Mouse (Mus musculus) ES-E14 (cell line): ENCODE measurements around the gene Nubp1. TPM values are rescaled to one million over a fixed set of nuclear protein-coding genes. Genes with fewer than 3 reads are reported as not detected.

Experiments
- DNase-seq: peaks from one replicate; pipeline ENCODE4 v3.0.0-alpha.2; 2013; ENCODE audit warnings: low read depth, low spot score
- H3K27ac ChIP-seq: 2 replicates; pipeline ENCODE4 v1.5.1; 2012; ENCODE audit warnings: low read depth, mild to moderate bottlenecking, low read length, moderate library complexity, mixed read lengths; ENCODE audit not compliant: poor library complexity, insufficient read depth, severe bottlenecking
- H3K36me3 ChIP-seq: 2 replicates; pipeline ENCODE4 v1.6.1; 2012; ENCODE audit warnings: mild to moderate bottlenecking, low read length, moderate library complexity, mixed read lengths; ENCODE audit not compliant: control insufficient read depth, poor library complexity, insufficient read depth, severe bottlenecking
- H3K4me1 ChIP-seq, 2 experiments: fragments of 150-350 bp in 1 of 2; sonication (generic) in 1 of 2; 2 replicates each; pipeline ENCODE4 v1.6.1; 2012; ENCODE audit warnings: low read length in 2 of 2, mild to moderate bottlenecking in 1 of 2, mixed read lengths in 1 of 2; ENCODE audit not compliant: control insufficient read depth in 2 of 2, insufficient read depth in 2 of 2, poor library complexity in 1 of 2
- H3K4me3 ChIP-seq, 2 experiments: fragments of 150-350 bp in 1 of 2; sonication (generic) in 1 of 2; 2 replicates each; pipeline ENCODE4 v1.5.1; 2012; ENCODE audit warnings: low read length in 2 of 2, low read depth in 1 of 2, mild to moderate bottlenecking in 1 of 2, mixed read lengths in 1 of 2; ENCODE audit not compliant: insufficient read depth in 1 of 2, poor library complexity in 1 of 2, severe bottlenecking in 1 of 2
- H3K9ac ChIP-seq: 2 replicates; pipeline ENCODE4 v1.6.1; 2012; ENCODE audit warnings: low read depth, mild to moderate bottlenecking, low read length, mixed read lengths; ENCODE audit not compliant: poor library complexity, insufficient read depth, severe bottlenecking
- H3K9me3 ChIP-seq: fragments of 150-350 bp; sonication (generic); 2 replicates; pipeline ENCODE4 v1.6.1; 2012; ENCODE audit warnings: low read depth, mild to moderate bottlenecking, low read length; ENCODE audit not compliant: control insufficient read depth, insufficient read depth
- CHD2 ChIP-seq: IDR thresholded peaks from 2 replicates; pipeline ENCODE4 v1.6.1; 2014; ENCODE audit warnings: mild to moderate bottlenecking, low read depth, low read length, inconsistent platforms
- HCFC1 ChIP-seq: IDR thresholded peaks from 2 replicates; pipeline ENCODE4 v1.6.1; 2012; ENCODE audit warnings: low read length, inconsistent platforms, borderline replicate concordance; ENCODE audit not compliant: insufficient read depth
- MAFK ChIP-seq: IDR thresholded peaks from 2 replicates; pipeline ENCODE4 v1.6.1; 2014; ENCODE audit warnings: mild to moderate bottlenecking, low read depth, low read length, inconsistent platforms; ENCODE audit not compliant: insufficient read depth
- ZC3H11A ChIP-seq: IDR thresholded peaks from 2 replicates; pipeline ENCODE4 v1.6.1; 2012; ENCODE audit warnings: low read depth, mild to moderate bottlenecking, inconsistent platforms, low read length, borderline replicate concordance
- ZNF384 ChIP-seq: IDR thresholded peaks from 2 replicates; pipeline ENCODE4 v1.6.1; 2012; ENCODE audit warnings: low read depth, low read length, inconsistent platforms
- in situ Hi-C, 2 experiments: fragments of 600-800 bp; cut with MboI; formaldehyde crosslinking; loops; one replicate each; pipeline ENCODE4 v1.15.1; 2025; ENCODE audit warnings: low sequenced_read_pairs in 2 of 2, inconsistent platforms in 1 of 2; ENCODE audit not compliant: unreplicated experiment in 2 of 2
- total RNA-seq: library from RNA; depleted of rRNA; stranded (reverse); fragments of 300-350 nt; gene quantifications from 2 replicates; pipeline ENCODE4 v1.2.3, GENCODE M21; 2012

Nubp1 gene
- total RNA-seq, 1 experiment = 53.5 TPM

GRCm38 (mm10) chr16:10452445-10452896 lies 40.7 kb downstream of the Nubp1 start:
- Histone ChIP-seq H3K4me3 (no peak overlapping the region), H3K9ac (no peak overlapping the region), H3K36me3 (no peaks in the 10 kb centered on the region), H3K27ac (no peak overlapping the region), H3K4me1 (peaks cover 0 to 5% of the 10 kb centered on the region in 2 experiments; a peak in 1 of 4 replicates), H3K9me3 (no peaks in the 10 kb centered on the region)
- in situ Hi-C loops = no loop called here
- no peak for DNase-seq
- TF ChIP-seq ZNF384 = no peak
- no peak for TF ChIP-seq MAFK
- TF ChIP-seq ZC3H11A = no peak
- no peak for TF ChIP-seq HCFC1
- TF ChIP-seq CHD2 = no peak

DNA sequence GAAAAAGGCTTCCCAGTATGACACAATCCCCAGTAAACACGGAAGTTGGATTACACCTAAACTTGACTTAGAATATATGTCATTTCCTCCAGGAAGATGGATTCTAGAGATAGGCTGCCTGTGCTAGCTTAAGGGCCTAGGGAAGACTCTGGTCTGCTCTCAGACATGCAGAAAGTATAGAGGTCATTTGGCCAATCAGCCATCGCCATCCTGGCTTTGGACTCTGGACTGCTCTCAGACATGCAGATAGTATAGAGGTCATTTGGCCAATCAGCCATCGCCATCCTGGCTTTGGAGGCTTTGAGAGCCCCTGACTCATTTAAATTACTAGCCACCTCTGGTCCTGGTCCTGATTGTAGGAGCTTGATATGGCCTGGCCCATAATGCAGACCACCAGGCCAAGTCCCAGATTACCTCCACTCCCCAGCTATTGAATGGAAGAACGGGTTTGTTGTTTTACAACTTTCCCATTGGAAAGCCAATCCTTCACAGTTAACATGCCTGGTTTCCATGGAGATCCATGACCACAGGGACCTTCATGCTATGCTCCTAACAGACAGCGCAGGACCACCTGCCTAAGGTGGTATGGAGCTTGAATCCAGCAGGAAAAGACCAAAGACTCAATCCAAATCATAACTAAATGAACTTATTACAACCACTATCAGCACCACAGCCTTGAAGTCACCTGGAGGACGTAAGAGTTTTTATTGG lies 42.3 kb downstream of the Nubp1 start:
- in situ Hi-C loops = no loop called here
- Histone ChIP-seq H3K36me3 (no peaks in the 10 kb centered on the region), H3K4me3 (no peak overlapping the region), H3K9ac (no peak overlapping the region), H3K4me1 (no peaks in the 10 kb centered on the region), H3K9me3 (no peaks in the 10 kb centered on the region), H3K27ac (no peak overlapping the region)
- TF ChIP-seq ZNF384 = no peak
- TF ChIP-seq HCFC1 = no peak
- no peak for TF ChIP-seq CHD2
- no peak for TF ChIP-seq MAFK
- no peak for DNase-seq

- in situ Hi-C loops = no loop called here
- Histone ChIP-seq H3K36me3 (no peaks in the 10 kb centered on the region), H3K27ac (no peak overlapping the region), H3K4me3 (no peak overlapping the region), H3K9ac (no peak overlapping the region), H3K4me1 (no peaks in the 10 kb centered on the region), H3K9me3 (no peaks in the 10 kb centered on the region)
- TF ChIP-seq MAFK = no peak
- no peak for TF ChIP-seq HCFC1
- no peak for TF ChIP-seq ZC3H11A
- no peak for TF ChIP-seq CHD2
- TF ChIP-seq ZNF384 = no peak
- no peak for DNase-seq
These were observed 42.8 kb downstream of the Nubp1 start for GRCm38 (mm10) chr16:10454583-10454974.

DNA sequence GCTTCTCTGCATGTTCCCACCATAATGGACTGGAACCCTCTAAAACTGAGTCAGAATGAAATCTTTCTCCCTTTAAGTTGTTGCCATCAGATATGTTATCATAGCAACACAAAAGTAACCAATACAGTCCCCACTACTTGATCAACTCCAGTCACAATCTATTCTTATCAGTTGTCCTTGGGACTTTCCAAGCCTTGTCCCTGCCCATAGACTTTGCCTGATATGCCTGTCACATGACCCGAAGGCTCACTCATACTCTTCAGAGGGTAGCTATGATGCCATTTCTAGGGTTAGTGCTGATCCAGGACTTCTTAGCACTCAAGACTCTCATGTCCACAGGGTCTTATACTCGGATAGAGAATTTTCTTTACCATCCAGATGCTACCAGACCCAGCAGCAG lies 48.4 kb downstream of the Nubp1 start:
- DNase-seq = no peak
- no peaks in the 10 kb centered on the region for H3K9me3 ChIP-seq
- TF ChIP-seq CHD2 = no peak
- no peak for TF ChIP-seq HCFC1
- TF ChIP-seq ZC3H11A = no peak
- no peak for TF ChIP-seq ZNF384
- no peak for TF ChIP-seq MAFK

DNA sequence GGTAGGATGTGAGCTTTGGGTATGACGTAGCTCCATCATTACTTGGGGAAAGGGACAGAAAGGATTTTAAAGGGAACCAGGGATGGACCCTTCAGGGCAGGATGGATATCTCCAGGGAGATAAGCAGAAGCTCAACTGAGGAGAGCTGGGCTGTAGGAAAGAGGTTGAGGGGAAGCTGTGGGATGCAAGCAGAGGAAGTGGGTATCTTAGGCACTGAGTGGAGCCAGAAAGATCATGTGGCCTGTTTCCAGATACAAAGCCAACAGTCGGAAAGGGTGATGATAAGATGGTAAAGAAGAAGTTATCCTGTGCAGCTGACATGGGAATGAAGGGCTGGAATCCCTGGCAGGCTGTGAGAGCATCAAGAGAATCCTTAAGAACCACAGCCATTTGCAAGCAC lies 49.4 kb downstream of the Nubp1 start:
- peaks cover 0 to 3% of the 10 kb centered on the region in 2 experiments; a peak in 1 of 4 replicates for H3K4me1 ChIP-seq
- H3K4me3 ChIP-seq = no peak overlapping the region
- DNase-seq = no peak
- no peak overlapping the region for H3K9ac ChIP-seq
- H3K9me3 ChIP-seq = no peaks in the 10 kb centered on the region
- H3K27ac ChIP-seq = no peak overlapping the region
- in situ Hi-C loops = no loop called here
- no peak for TF ChIP-seq CHD2
- no peak for TF ChIP-seq ZC3H11A
- no peak for TF ChIP-seq ZNF384
- TF ChIP-seq HCFC1 = no peak
- no peak for TF ChIP-seq MAFK
- H3K36me3 ChIP-seq = no peaks in the 10 kb centered on the region

More for the DNA sequence above, 48.4 kb downstream of the Nubp1 start:
- H3K36me3 ChIP-seq = no peaks in the 10 kb centered on the region
- H3K4me3 ChIP-seq = no peak overlapping the region
- peaks cover 0 to 3% of the 10 kb centered on the region in 2 experiments; a peak in 1 of 4 replicates for H3K4me1 ChIP-seq
- in situ Hi-C loops = no loop called here
- no peak overlapping the region for H3K27ac ChIP-seq
- H3K9ac ChIP-seq = no peak overlapping the region
